Mouse (Mus musculus): ENCODE results near the gene Tmem51. TPM values are rescaled to one million over a fixed set of nuclear protein-coding genes. Genes with fewer than 3 reads are reported as not detected.

Gene Tmem51
- polyA plus RNA-seq, 1 experiment from 2014 or later: 6.7 TPM

- DNase-seq (ENCODE audit: extremely low spot score, low spot score): no peak
- Histone ChIP-seq H3K27ac (no peak overlapping the region), H3K4me1 (peaks cover 17% of the 10 kb centered on the region), H3K4me3 (no peak overlapping the region), H3K36me3 (replicated peaks) (no peaks in the 10 kb centered on the region), H3K9me3 (no peaks in the 10 kb centered on the region), H3K27me3 (ENCODE audit: poor library complexity, severe bottlenecking) (0 out of 2 replicates have a peak, but pooled peaks cover 7% of the 10 kb centered on the region)
- 90% methylated on average over 11 of the region's 11 CpGs for WGBS
Measured at GRCm38 (mm10) chr4:142094386-142094785, 10.3 kb upstream of the Tmem51 start.

GRCm38 (mm10) chr4:142091100-142091499, 7.0 kb upstream of the Tmem51 start:
- Histone ChIP-seq H3K4me3 (no peak overlapping the region), H3K27me3 (ENCODE audit: poor library complexity, severe bottlenecking) (peaks cover 24% of the 10 kb centered on the region), H3K4me1 (peaks cover 13% of the 10 kb centered on the region), H3K9me3 (no peaks in the 10 kb centered on the region), H3K36me3 (replicated peaks) (no peaks in the 10 kb centered on the region), H3K27ac (no peak overlapping the region)
- no peak for DNase-seq (ENCODE audit: extremely low spot score, low spot score)
- 70% methylated on average over 2 of the region's 2 CpGs for WGBS

- no peak for DNase-seq (ENCODE audit: extremely low spot score, low spot score)
- H3K4me1 ChIP-seq: peaks cover 12% of the 10 kb centered on the region
- H3K9me3 ChIP-seq: no peaks in the 10 kb centered on the region
- no peaks in the 10 kb centered on the region for H3K36me3 ChIP-seq (replicated peaks)
- H3K27ac ChIP-seq: no peak overlapping the region
- H3K4me3 ChIP-seq: no peak overlapping the region
- H3K27me3 ChIP-seq (ENCODE audit: poor library complexity, severe bottlenecking): peaks cover 35% of the 10 kb centered on the region
- 71% methylated on average over 6 of the region's 6 CpGs for WGBS
Measured at GRCm38 (mm10) chr4:142089966-142090365, 5.9 kb upstream of the Tmem51 start.

GRCm38 (mm10) chr4:142088836-142089235, 4.7 kb upstream of the Tmem51 start:
- 81% methylated on average over 6 of the region's 6 CpGs for WGBS
- Histone ChIP-seq H3K36me3 (replicated peaks) (no peaks in the 10 kb centered on the region), H3K4me3 (no peak overlapping the region), H3K27ac (no peak overlapping the region), H3K27me3 (ENCODE audit: poor library complexity, severe bottlenecking) (peaks cover 47% of the 10 kb centered on the region), H3K9me3 (no peaks in the 10 kb centered on the region), H3K4me1 (peaks cover 23% of the 10 kb centered on the region)
- no peak for DNase-seq (ENCODE audit: extremely low spot score, low spot score)

- Histone ChIP-seq H3K27me3 (ENCODE audit: poor library complexity, severe bottlenecking) (peaks cover 51% of the 10 kb centered on the region), H3K27ac (no peak overlapping the region), H3K36me3 (replicated peaks) (no peaks in the 10 kb centered on the region), H3K4me1 (peaks cover 27% of the 10 kb centered on the region), H3K4me3 (no peak overlapping the region), H3K9me3 (no peaks in the 10 kb centered on the region)
- WGBS: 55% methylated on average over 4 of the region's 4 CpGs
- no peak for DNase-seq (ENCODE audit: extremely low spot score, low spot score)
Measured at GRCm38 (mm10) chr4:142088409-142088808, 4.3 kb upstream of the Tmem51 start.

GRCm38 (mm10) chr4:142084936-142085563, 946 bp upstream of the Tmem51 start:
- Histone ChIP-seq H3K4me3 (peak overlapping the region; percentile 82), H3K27ac (0 out of 2 replicates have a peak overlapping the region, but pooled peaks have one; percentile 83)

GRCm38 (mm10) chr4:142083762-142084130, 358 bp downstream of the Tmem51 start:
- H3K27me3 ChIP-seq (ENCODE audit: poor library complexity, severe bottlenecking): peaks cover 80% of the 10 kb centered on the region
- H3K4me1 ChIP-seq: peaks cover 53% of the 10 kb centered on the region
- H3K9me3 ChIP-seq: no peaks in the 10 kb centered on the region
- H3K27ac ChIP-seq: peak overlapping the region; percentile 83
- peak overlapping the region; percentile 82 for H3K4me3 ChIP-seq
- no peaks in the 10 kb centered on the region for H3K36me3 ChIP-seq (replicated peaks)
- WGBS: 2% methylated on average over 24 of the region's 29 CpGs
- DNase-seq (ENCODE audit: extremely low spot score, low spot score): peak; percentile 71

More at GRCm38 (mm10) chr4:142084936-142085563, 946 bp upstream of the Tmem51 start:
- Histone ChIP-seq H3K4me1 (peaks cover 51% of the 10 kb centered on the region), H3K9me3 (no peaks in the 10 kb centered on the region), H3K27me3 (ENCODE audit: poor library complexity, severe bottlenecking) (peaks cover 83% of the 10 kb centered on the region), H3K36me3 (replicated peaks) (no peaks in the 10 kb centered on the region)
- 4% methylated on average over 20 of the region's 20 CpGs for WGBS
- no peak for DNase-seq (ENCODE audit: extremely low spot score, low spot score)

GRCm38 (mm10) chr4:142083193-142083592, 911 bp downstream of the Tmem51 start:
- Histone ChIP-seq H3K9me3 (no peaks in the 10 kb centered on the region), H3K4me3 (peak overlapping the region; percentile 82), H3K36me3 (replicated peaks) (no peaks in the 10 kb centered on the region), H3K27me3 (ENCODE audit: poor library complexity, severe bottlenecking) (peaks cover 80% of the 10 kb centered on the region), H3K27ac (no peak overlapping the region), H3K4me1 (peaks cover 50% of the 10 kb centered on the region)
- no peak for DNase-seq (ENCODE audit: extremely low spot score, low spot score)
- 58% methylated on average over 6 of the region's 6 CpGs for WGBS

- Histone ChIP-seq H3K27me3 (ENCODE audit: poor library complexity, severe bottlenecking) (peaks cover 84% of the 10 kb centered on the region), H3K27ac (no peak overlapping the region), H3K4me3 (no peak overlapping the region), H3K4me1 (peaks cover 53% of the 10 kb centered on the region), H3K36me3 (replicated peaks) (no peaks in the 10 kb centered on the region), H3K9me3 (no peaks in the 10 kb centered on the region)
- no peak for DNase-seq (ENCODE audit: extremely low spot score, low spot score)
- 78% methylated on average over 4 of the region's 4 CpGs for WGBS
Measured at GRCm38 (mm10) chr4:142082703-142083102, 1.4 kb downstream of the Tmem51 start.

GRCm38 (mm10) chr4:142081631-142082283, 2.3 kb downstream of the Tmem51 start:
- peaks cover 59% of the 10 kb centered on the region for H3K4me1 ChIP-seq
- H3K9me3 ChIP-seq: no peaks in the 10 kb centered on the region
- no peaks in the 10 kb centered on the region for H3K36me3 ChIP-seq (replicated peaks)
- peaks cover 83% of the 10 kb centered on the region for H3K27me3 ChIP-seq (ENCODE audit: poor library complexity, severe bottlenecking)
- WGBS: 77% methylated on average over 13 of the region's 13 CpGs
- no peak overlapping the region for H3K4me3 ChIP-seq
- H3K27ac ChIP-seq: 0 out of 2 replicates have a peak overlapping the region, but pooled peaks have one; percentile 30
- DNase-seq (ENCODE audit: extremely low spot score, low spot score): no peak

GRCm38 (mm10) chr4:142080901-142081630, 3.0 kb downstream of the Tmem51 start:
- H3K27ac ChIP-seq: no peak overlapping the region
- H3K4me3 ChIP-seq: no peak overlapping the region
- no peak for DNase-seq (ENCODE audit: extremely low spot score, low spot score)
- H3K4me1 ChIP-seq: peaks cover 59% of the 10 kb centered on the region
- peaks cover 83% of the 10 kb centered on the region for H3K27me3 ChIP-seq (ENCODE audit: poor library complexity, severe bottlenecking)
- H3K9me3 ChIP-seq: no peaks in the 10 kb centered on the region
- H3K36me3 ChIP-seq (replicated peaks): no peaks in the 10 kb centered on the region
- WGBS: 71% methylated on average over 16 of the region's 18 CpGs

GRCm38 (mm10) chr4:142080487-142080767, 3.7 kb downstream of the Tmem51 start:
- no peaks in the 10 kb centered on the region for H3K9me3 ChIP-seq
- no peak overlapping the region for H3K4me3 ChIP-seq
- no peak overlapping the region for H3K27ac ChIP-seq
- no peaks in the 10 kb centered on the region for H3K36me3 ChIP-seq (replicated peaks)
- peaks cover 83% of the 10 kb centered on the region for H3K27me3 ChIP-seq (ENCODE audit: poor library complexity, severe bottlenecking)
- no peak for DNase-seq (ENCODE audit: extremely low spot score, low spot score)
- WGBS: 83% methylated on average over 4 of the region's 4 CpGs
- H3K4me1 ChIP-seq: peaks cover 59% of the 10 kb centered on the region

Data from forebrain, embryonic 10.5 days (tissue).